Mouse (Mus musculus) myocyte (in vitro differentiated cells): ENCODE results near the gene Kbtbd8. TPM values are rescaled to one million over a fixed set of nuclear protein-coding genes. Genes with fewer than 3 reads are reported as not detected.
A peak's percentile ranks its signal among the peaks of the same experiment; 100 is the strongest.

ENCODE experiments used
- H3K27me3 ChIP-seq: one replicate; pipeline ENCODE4 v1.6.1; 2011; ENCODE audit not compliant: control insufficient read depth, insufficient read depth, insufficient read length
- H3K36me3 ChIP-seq: one replicate; pipeline ENCODE4 v1.6.1; 2011; ENCODE audit not compliant: control insufficient read depth, insufficient read depth
- H3K4me2 ChIP-seq: one replicate; pipeline ENCODE4 v1.6.1; 2011; ENCODE audit warnings: low read depth, control low read depth
- H3K4me3 ChIP-seq: one replicate; pipeline ENCODE4 v1.5.1; 2011; ENCODE audit warnings: mild to moderate bottlenecking, control low read depth, moderate library complexity
- H3K79me2 ChIP-seq: one replicate; pipeline ENCODE4 v1.6.1; 2011; ENCODE audit not compliant: control insufficient read depth, insufficient read depth
- H3ac ChIP-seq: one replicate; pipeline ENCODE4 v1.6.1; 2011; ENCODE audit not compliant: control insufficient read depth, insufficient read length
- CEBPB ChIP-seq: IDR thresholded peaks from 2 replicates; pipeline ENCODE4 v1.6.1; 2011; ENCODE audit warnings: mild to moderate bottlenecking, moderate library complexity; ENCODE audit not compliant: poor library complexity, insufficient read depth, severe bottlenecking
- E2F4 ChIP-seq: IDR thresholded peaks from one replicate; pipeline ENCODE4 v1.6.1; 2011; ENCODE audit warnings: mild to moderate bottlenecking, control low read depth, moderate library complexity; ENCODE audit not compliant: insufficient read depth
- MAX ChIP-seq: IDR thresholded peaks from one replicate; pipeline ENCODE4 v1.6.1; 2011; ENCODE audit warnings: low read depth, mild to moderate bottlenecking, control low read depth
- MYOD1 ChIP-seq, 3 experiments: IDR thresholded peaks; one replicate each; pipeline ENCODE4 v1.6.1; 2011; ENCODE audit warnings: control low read depth in 2 of 3, low read depth in 2 of 3, mild to moderate bottlenecking in 2 of 3, moderate library complexity in 1 of 3; ENCODE audit not compliant: insufficient read length in 2 of 3, control insufficient read depth in 1 of 3
- MYOG ChIP-seq, 3 experiments: IDR thresholded peaks; one replicate each; pipeline ENCODE4 v1.6.1; 2011; ENCODE audit warnings: control low read depth in 2 of 3, low read depth in 2 of 3, mild to moderate bottlenecking in 2 of 3; ENCODE audit not compliant: insufficient read length in 2 of 3, control insufficient read depth in 1 of 3, insufficient read depth in 1 of 3
- POLR2A ChIP-seq: IDR thresholded peaks from one replicate; pipeline ENCODE4 v1.6.1; 2011; ENCODE audit warnings: low read depth, mild to moderate bottlenecking, control low read depth, moderate library complexity; ENCODE audit not compliant: insufficient read length
- POLR2AphosphoS2 ChIP-seq: IDR thresholded peaks from one replicate; pipeline ENCODE4 v1.6.1; 2011; ENCODE audit warnings: low read depth, control low read depth; ENCODE audit not compliant: insufficient read length
- REST ChIP-seq: IDR thresholded peaks from one replicate; pipeline ENCODE4 v1.6.1; 2011; ENCODE audit warnings: mild to moderate bottlenecking, control low read depth, moderate library complexity; ENCODE audit not compliant: insufficient read depth, insufficient read length
- SRF ChIP-seq: IDR thresholded peaks from one replicate; pipeline ENCODE4 v1.6.1; 2011; ENCODE audit warnings: low read depth; ENCODE audit not compliant: control insufficient read depth, insufficient read length
- TCF12 ChIP-seq: IDR thresholded peaks from one replicate; pipeline ENCODE4 v1.6.1; 2011; ENCODE audit warnings: mild to moderate bottlenecking, control low read depth; ENCODE audit not compliant: poor library complexity, insufficient read depth, severe bottlenecking
- TCF3 ChIP-seq: IDR thresholded peaks from one replicate; pipeline ENCODE4 v1.6.1; 2011; ENCODE audit warnings: low read depth, control low read depth; ENCODE audit not compliant: insufficient read length
- USF1 ChIP-seq: IDR thresholded peaks from one replicate; pipeline ENCODE4 v1.6.1; 2011; ENCODE audit warnings: low read depth, mild to moderate bottlenecking, control low read depth, moderate library complexity
- polyA plus RNA-seq: library from polyadenylated mRNA; unstranded; fragments of >200 nt; fragmentation: generic; extraction: Trizol; gene quantifications from one replicate; pipeline ENCODE4 v1.2.1, GENCODE M21; 2012; ENCODE audit warnings: missing spikeins

Kbtbd8 gene
- polyA plus RNA-seq, 1 experiment: 0.20 TPM

- no peak for TF ChIP-seq TCF3
- no peak overlapping the region for H3K4me2 ChIP-seq
- H3K27me3 ChIP-seq: no peaks in the 10 kb centered on the region
- H3K79me2 ChIP-seq: no peaks in the 10 kb centered on the region
- H3ac ChIP-seq: no peak overlapping the region
- no peaks in the 10 kb centered on the region for H3K36me3 ChIP-seq
- H3K4me3 ChIP-seq: no peak overlapping the region
Observed at GRCm38 (mm10) chr6:95094695-95095094, 22.3 kb upstream of the Kbtbd8 start.

GRCm38 (mm10) chr6:95098366-95099109 lies 18.5 kb upstream of the Kbtbd8 start:
- no peak overlapping the region for H3K4me3 ChIP-seq
- peak overlapping the region; percentile 7 for H3K4me2 ChIP-seq
- H3K36me3 ChIP-seq: no peaks in the 10 kb centered on the region
- H3K27me3 ChIP-seq: peaks cover 12% of the 10 kb centered on the region
- H3ac ChIP-seq: no peak overlapping the region
- TF ChIP-seq MYOG (IDR thresholded peaks at IDR 0.05; ENCODE audit: control insufficient read depth in 1 of 3, insufficient read depth in 1 of 3, insufficient read length in 2 of 3, low read depth in 2 of 3): peak in 1 of 3 experiments; percentile 21
- no peak for TF ChIP-seq TCF3
- no peak for TF ChIP-seq SRF
- no peak for TF ChIP-seq POLR2A
- H3K79me2 ChIP-seq: no peaks in the 10 kb centered on the region

GRCm38 (mm10) chr6:95103706-95104105 lies 13.3 kb upstream of the Kbtbd8 start:
- TF ChIP-seq USF1 (no peak), MAX (no peak), TCF12 (no peak), POLR2A (no peak), E2F4 (no peak), SRF (no peak), MYOD1 (IDR thresholded peaks at IDR 0.05; ENCODE audit: control insufficient read depth in 1 of 3, insufficient read length in 2 of 3, low read depth in 2 of 3) (no peak), POLR2AphosphoS2 (no peak), CEBPB (no peak), REST (no peak), MYOG (IDR thresholded peaks at IDR 0.05; ENCODE audit: control insufficient read depth in 1 of 3, insufficient read depth in 1 of 3, insufficient read length in 2 of 3, low read depth in 2 of 3) (no peak), TCF3 (no peak)
- H3K27me3 ChIP-seq: peaks cover 12% of the 10 kb centered on the region
- no peak overlapping the region for H3K4me2 ChIP-seq
- H3K79me2 ChIP-seq: no peaks in the 10 kb centered on the region
- no peak overlapping the region for H3ac ChIP-seq
- H3K36me3 ChIP-seq: no peaks in the 10 kb centered on the region
- no peak overlapping the region for H3K4me3 ChIP-seq

GRCm38 (mm10) chr6:95108437-95108836 lies 8.6 kb upstream of the Kbtbd8 start:
- no peak overlapping the region for H3K4me3 ChIP-seq
- H3K79me2 ChIP-seq: no peaks in the 10 kb centered on the region
- TF ChIP-seq CEBPB: no peak
- no peak for TF ChIP-seq POLR2A
- H3K4me2 ChIP-seq: no peak overlapping the region
- peaks cover 5% of the 10 kb centered on the region for H3K27me3 ChIP-seq
- H3ac ChIP-seq: no peak overlapping the region
- no peaks in the 10 kb centered on the region for H3K36me3 ChIP-seq

GRCm38 (mm10) chr6:95109691-95110450 lies 7.2 kb upstream of the Kbtbd8 start:
- Histone ChIP-seq H3ac (no peak overlapping the region), H3K36me3 (no peaks in the 10 kb centered on the region), H3K27me3 (peaks cover 5% of the 10 kb centered on the region), H3K79me2 (no peaks in the 10 kb centered on the region), H3K4me3 (no peak overlapping the region), H3K4me2 (no peak overlapping the region)
- TF ChIP-seq MYOG (IDR thresholded peaks at IDR 0.05; ENCODE audit: control insufficient read depth in 1 of 3, insufficient read depth in 1 of 3, insufficient read length in 2 of 3, low read depth in 2 of 3) (no peak), USF1 (no peak), TCF12 (no peak), MYOD1 (IDR thresholded peaks at IDR 0.05; ENCODE audit: control insufficient read depth in 1 of 3, insufficient read length in 2 of 3, low read depth in 2 of 3) (no peak), TCF3 (no peak), REST (no peak), POLR2A (no peak), MAX (no peak), CEBPB (no peak), SRF (no peak), POLR2AphosphoS2 (no peak), E2F4 (no peak)
